Mouse (Mus musculus) MEL (cell line): ENCODE data around the gene Msantd2.

Experiments used
- CHD1 ChIP-seq: IDR thresholded peaks from 2 replicates; pipeline ENCODE4 v1.6.1; 2012; ENCODE audit warnings: low read depth, mild to moderate bottlenecking, inconsistent platforms, low read length, improper control_type of control experiment
- CTCF ChIP-seq, 3 experiments: IDR thresholded peaks in 2 of 3; conservative IDR thresholded peaks in 1 of 3; 2 replicates each; pipeline ENCODE4 v1.5.1; 2011 to 2012; ENCODE audit warnings: low read length in 3 of 3, low read depth in 2 of 3, mild to moderate bottlenecking in 2 of 3, improper control_type of control experiment in 1 of 3, inconsistent platforms in 1 of 3, mixed read lengths in 1 of 3, moderate library complexity in 1 of 3; ENCODE audit not compliant: control insufficient read depth in 1 of 3, insufficient read depth in 1 of 3, poor library complexity in 1 of 3, severe bottlenecking in 1 of 3
- POLR2A ChIP-seq, 2 experiments: IDR thresholded peaks; 2 replicates each; pipeline ENCODE4 v1.6.1; 2011 to 2012; ENCODE audit warnings: low read length in 2 of 2, mild to moderate bottlenecking in 2 of 2, control low read depth in 1 of 2, improper control_type of control experiment in 1 of 2, low read depth in 1 of 2, moderate library complexity in 1 of 2; ENCODE audit not compliant: control insufficient read depth in 1 of 2, insufficient read depth in 1 of 2, poor library complexity in 1 of 2

DNA sequence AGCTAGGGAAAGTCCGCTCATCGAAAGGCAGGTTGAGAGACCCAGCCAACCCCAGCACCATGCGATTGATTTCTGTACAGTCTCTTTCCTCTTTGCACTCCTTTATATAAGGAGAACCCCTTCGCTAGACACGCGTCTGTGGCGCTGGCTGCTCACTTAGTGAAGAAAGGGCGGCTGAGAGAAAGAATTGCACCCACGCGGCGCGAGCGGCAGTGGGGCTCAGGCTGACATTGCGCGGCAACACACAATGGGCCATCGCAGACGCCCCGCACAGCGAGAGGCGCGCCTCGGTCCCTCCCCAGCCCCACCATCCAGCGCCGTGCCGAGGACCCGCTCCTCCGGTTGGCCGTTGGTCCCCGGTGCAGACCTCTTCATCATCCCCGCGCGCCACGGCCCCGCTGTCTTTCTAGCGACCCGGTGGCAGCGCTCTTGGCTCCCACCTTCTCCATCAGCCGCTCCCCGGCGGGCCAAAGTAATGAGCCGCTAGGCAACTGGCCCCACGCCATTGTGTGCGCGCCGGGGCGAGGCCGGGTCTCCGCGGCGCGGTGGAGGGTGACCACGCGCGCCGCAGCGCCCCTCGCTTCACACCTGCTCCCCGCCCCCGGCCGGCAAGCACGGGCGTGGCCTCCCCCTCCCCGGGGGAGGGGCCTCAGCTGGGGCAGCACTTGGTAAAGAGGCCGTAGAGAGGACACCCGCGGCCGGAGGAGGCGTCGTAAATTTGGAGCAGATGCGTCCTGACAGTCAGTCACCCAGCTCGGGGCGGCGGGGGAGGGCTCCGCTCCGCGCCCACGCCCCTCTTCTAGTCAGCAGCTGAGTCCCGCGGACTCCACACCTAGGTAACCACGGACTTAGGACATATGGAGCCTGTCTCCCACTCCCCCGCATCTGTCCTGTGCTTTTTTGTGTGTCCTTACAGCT, 28.8 kb upstream of the Msantd2 start:
- TF ChIP-seq CTCF (IDR thresholded peaks at IDR 0.05 in 2 of 3, conservative IDR thresholded peaks at IDR 0.05 in 1 of 3; ENCODE audit: control insufficient read depth in 1 of 3, insufficient read depth in 1 of 3, low read depth in 2 of 3, low read length in 3 of 3, poor library complexity in 1 of 3, severe bottlenecking in 1 of 3), result no peak
- TF ChIP-seq POLR2A (IDR thresholded peaks at IDR 0.05; ENCODE audit: control insufficient read depth in 1 of 2, insufficient read depth in 1 of 2, low read depth in 1 of 2, low read length in 2 of 2, poor library complexity in 1 of 2), result no peak
- TF ChIP-seq CHD1, result no peak
